ENCODE assay signal across 8 mouse cellular contexts in the genomic region with DNA sequence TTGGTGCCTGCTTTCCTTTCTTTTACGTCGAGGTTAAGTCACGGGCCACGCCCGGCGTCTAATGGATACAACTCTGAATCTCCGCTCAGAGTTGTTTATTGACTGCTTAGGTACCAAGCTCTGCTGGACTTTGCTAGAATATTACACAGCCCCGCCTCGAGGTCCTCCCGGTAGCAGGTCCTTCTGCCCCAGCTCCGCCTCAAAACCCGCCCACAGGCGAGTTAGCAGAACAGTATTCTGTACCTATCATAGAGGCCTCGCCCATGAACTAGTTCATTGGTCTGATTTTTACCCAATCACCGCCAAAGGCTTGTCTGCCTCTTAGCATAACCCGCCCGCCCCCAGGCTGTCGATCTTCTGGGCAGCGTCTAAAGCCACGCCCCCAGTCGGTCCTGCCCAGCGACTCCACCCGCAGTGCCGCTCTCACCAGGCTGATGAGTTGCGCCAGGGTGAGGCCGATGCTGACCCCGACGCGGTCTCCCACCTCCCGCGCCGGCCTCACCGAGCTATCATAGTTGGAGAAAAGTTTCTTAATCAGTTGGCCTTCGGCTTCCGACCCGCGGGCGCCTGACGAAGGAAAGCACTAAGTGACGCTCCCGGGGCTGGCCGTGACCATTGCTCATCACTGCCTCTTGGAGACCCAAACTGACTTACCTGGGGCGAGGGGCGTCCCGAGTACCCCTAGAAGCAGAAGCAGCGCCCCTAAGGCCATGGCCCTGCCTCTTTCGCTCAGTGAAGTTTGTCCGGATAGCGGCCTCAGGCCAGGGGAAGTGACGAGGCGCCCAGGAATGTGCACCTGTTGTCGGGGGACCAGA. TPM values are rescaled to one million over a fixed set of nuclear protein-coding genes. Genes with fewer than 3 reads are reported as not detected.
DNase-seq lines count a peak whose midpoint lies in the region; ATAC-seq and TF ChIP-seq lines count a peak whose summit lies in the region.

A gene (minus strand): TSS at position 776 of the 815 bp plus-strand sequence.

- in situ Hi-C loops in Patski (cut with MboI; ENCODE audit: low pct_unique_long_range_greater_than_20kb) = no loop called here

- H3K27me3 ChIP-seq in Patski = no peaks in the 10 kb centered on the region
- H3K27me3 ChIP-seq in hindbrain, embryonic 12.5 days = peaks cover 44% of the 10 kb centered on the region

- H3K36me3 ChIP-seq in hindbrain, embryonic 12.5 days = no peaks in the 10 kb centered on the region

- TF ChIP-seq CTCF in Patski (IDR thresholded peaks at IDR 0.05) = no peak

- H3K9me3 ChIP-seq in hindbrain, embryonic 12.5 days (replicated peaks) = no peaks in the 10 kb centered on the region

- H3K4me2 ChIP-seq in hindbrain, embryonic 12.5 days (replicated peaks) = peak within 1 kb of the TSS; percentile 74

- CTCF ChIA-PET in Patski (lab: Charles Lee) = interaction anchor here (1.5 kb wide), 1 partner anchor 11 kb away, joined by 3 read pairs; no protein-coding TSS in a partner anchor

- H3K4me3 ChIP-seq in hindbrain, embryonic 12.5 days = peak within 1 kb of the TSS; percentile 38

- peak; percentile 87 for DNase-seq in Patski (ENCODE audit: low read depth, low spot score)
- peak; percentile 94 to 96 for DNase-seq in cerebellum, postnatal 10 days
- DNase-seq in frontal cortex, postnatal 10 days (ENCODE audit: low spot score in 2 of 2) = peak; percentile 87 to 90
- peak; percentile 78 to 95 for DNase-seq in layer of hippocampus, postnatal 14 days (ENCODE audit: low spot score in 2 of 2)
- peak; percentile 95 for DNase-seq in lung, postnatal 14 days
- peak; percentile 98 for DNase-seq in retina, postnatal 1 day
- DNase-seq in urinary bladder, adult 18-20 months (ENCODE audit: low spot score in 2 of 2) = peak; percentile 80 to 92

- peaks cover 26% of the 10 kb centered on the region for H3K4me1 ChIP-seq in hindbrain, embryonic 12.5 days

- peak; percentile 99 for ATAC-seq in Patski
- peak; percentile 91 for ATAC-seq in hindbrain, embryonic 12.5 days (ENCODE audit: low FRiP score)

- peak within 1 kb of the TSS; percentile 55 for H3K9ac ChIP-seq in hindbrain, embryonic 12.5 days

- POLR2A ChIA-PET in Patski (lab: Charles Lee) = interaction anchor here (0.6 kb wide), 1 partner anchor 37 kb away, joined by 3 read pairs; no protein-coding TSS in a partner anchor

- 2% methylated on average over 52 of the region's 52 CpGs for WGBS in hindbrain, embryonic 12.5 days

- H3K27ac ChIP-seq in hindbrain, embryonic 12.5 days = no peak within 1 kb of the TSS

RNA-seq across cellular contexts. Expression of the gene that starts here (rescaled TPM):
- 27.7 TPM for polyA plus RNA-seq in Patski (2021)
- 3.0 and 5.9 TPM in 2 replicates for polyA plus RNA-seq in hindbrain, embryonic 12.5 days (2016; fragmentation: Nextera tagmentation; extraction: Ambion mirVana)
- total RNA-seq in layer of hippocampus, postnatal 14 days (2021) = 1 to 10 TPM; 1.0 to 1.1 TPM
